Mouse (Mus musculus) heart, embryonic 16.5 days (tissue): ENCODE data around the gene Cpvl. TPM values are rescaled to one million over a fixed set of nuclear protein-coding genes. Genes with fewer than 3 reads are reported as not detected.

ENCODE experiments used
- ATAC-seq: fragments of 200-750 bp; cut with Nextera tagmentation; replicated peaks from 2 replicates; pipeline ENCODE4 v1.8.0; 2017; ENCODE audit warnings: moderate number of reproducible peaks; ENCODE audit not compliant: insufficient read depth, low FRiP score; ENCODE audit errors: extremely low read depth
- H3K27ac ChIP-seq: fragments of 300-500 bp; sonication (generic); 2 replicates; pipeline ENCODE4 v1.5.1; 2014; ENCODE audit warnings: mild to moderate bottlenecking, low read length, control low read depth, moderate library complexity
- H3K27me3 ChIP-seq: fragments of 300-500 bp; sonication (generic); 2 replicates; pipeline ENCODE4 v1.6.1; 2014; ENCODE audit warnings: low read length, mixed read lengths; ENCODE audit not compliant: control insufficient read depth, insufficient read depth
- H3K36me3 ChIP-seq: fragments of 300-500 bp; sonication (generic); 2 replicates; pipeline ENCODE4 v1.6.1; 2014; ENCODE audit not compliant: control insufficient read depth, insufficient read depth
- H3K4me1 ChIP-seq: fragments of 300-500 bp; sonication (generic); 2 replicates; pipeline ENCODE4 v1.6.1; 2014; ENCODE audit warnings: low read length, mixed read lengths; ENCODE audit not compliant: control insufficient read depth, insufficient read depth
- H3K4me2 ChIP-seq: fragments of 300-500 bp; sonication (generic); 2 replicates; pipeline ENCODE4 v1.6.1; 2014; ENCODE audit warnings: low read depth, mild to moderate bottlenecking, control low read depth, low read length
- H3K4me3 ChIP-seq: fragments of 300-500 bp; sonication (generic); 2 replicates; pipeline ENCODE4 v1.5.1; 2014; ENCODE audit warnings: mild to moderate bottlenecking, control low read depth, low read length
- H3K9ac ChIP-seq: fragments of 300-500 bp; sonication (generic); 2 replicates; pipeline ENCODE4 v1.6.1; 2014; ENCODE audit warnings: low read length, control low read depth
- H3K9me3 ChIP-seq: fragments of 300-500 bp; sonication (generic); replicated peaks from 2 replicates; pipeline ENCODE4 v1.6.1; 2016; ENCODE audit warnings: low read length; ENCODE audit not compliant: control insufficient read depth
- WGBS: fragments of 180-500 bp; shearing (Covaris S2); extraction: QIAGEN DNeasy Blood & Tissue Kit; methylation state at CpG from one replicate; pipeline ENCODE4 v1.1.7; 2014; 5-methylcytosine and 5-hydroxymethylcytosine counted together
- polyA plus RNA-seq: library from polyadenylated mRNA; unstranded; fragments of >200 nt; fragmentation: Nextera tagmentation; extraction: Ambion mirVana; gene quantifications from 2 replicates; pipeline ENCODE4 v1.2.1, GENCODE M21; 2015

Gene Cpvl
- polyA plus RNA-seq, 1 experiment from 2014 or later = not detected

GRCm38 (mm10) chr6:53931605-53932004 lies 46.9 kb downstream of the Cpvl start:
- no peaks in the 10 kb centered on the region for H3K36me3 ChIP-seq
- H3K4me2 ChIP-seq = no peak overlapping the region
- no peak for ATAC-seq
- H3K4me3 ChIP-seq = no peak overlapping the region
- H3K4me1 ChIP-seq = no peaks in the 10 kb centered on the region
- no peak overlapping the region for H3K9ac ChIP-seq
- no peak overlapping the region for H3K27ac ChIP-seq
- 84% methylated on average over 8 of the region's 8 CpGs for WGBS
- no peaks in the 10 kb centered on the region for H3K9me3 ChIP-seq
- H3K27me3 ChIP-seq = no peaks in the 10 kb centered on the region

- H3K4me2 ChIP-seq = no peak overlapping the region
- ATAC-seq = no peak
- no peaks in the 10 kb centered on the region for H3K4me1 ChIP-seq
- WGBS = 54% methylated on average over 4 of the region's 4 CpGs
- no peaks in the 10 kb centered on the region for H3K27me3 ChIP-seq
- no peaks in the 10 kb centered on the region for H3K36me3 ChIP-seq
- H3K27ac ChIP-seq = no peak overlapping the region
- H3K9ac ChIP-seq = no peak overlapping the region
- H3K4me3 ChIP-seq = no peak overlapping the region
- no peaks in the 10 kb centered on the region for H3K9me3 ChIP-seq
Measured at GRCm38 (mm10) chr6:53929858-53930257, 48.6 kb downstream of the Cpvl start.

- Histone ChIP-seq H3K27ac (no peak overlapping the region), H3K4me3 (no peak overlapping the region), H3K4me2 (no peak overlapping the region), H3K27me3 (no peaks in the 10 kb centered on the region), H3K9me3 (no peaks in the 10 kb centered on the region), H3K9ac (no peak overlapping the region), H3K36me3 (no peaks in the 10 kb centered on the region), H3K4me1 (no peaks in the 10 kb centered on the region)
- WGBS = 83% methylated on average over 2 of the region's 2 CpGs
- no peak for ATAC-seq
Measured at GRCm38 (mm10) chr6:53926197-53926596, 52.3 kb downstream of the Cpvl start.

GRCm38 (mm10) chr6:53925192-53925591 lies 53.3 kb downstream of the Cpvl start:
- H3K4me3 ChIP-seq = no peak overlapping the region
- no peaks in the 10 kb centered on the region for H3K4me1 ChIP-seq
- 68% methylated on average over 8 of the region's 8 CpGs for WGBS

DNA sequence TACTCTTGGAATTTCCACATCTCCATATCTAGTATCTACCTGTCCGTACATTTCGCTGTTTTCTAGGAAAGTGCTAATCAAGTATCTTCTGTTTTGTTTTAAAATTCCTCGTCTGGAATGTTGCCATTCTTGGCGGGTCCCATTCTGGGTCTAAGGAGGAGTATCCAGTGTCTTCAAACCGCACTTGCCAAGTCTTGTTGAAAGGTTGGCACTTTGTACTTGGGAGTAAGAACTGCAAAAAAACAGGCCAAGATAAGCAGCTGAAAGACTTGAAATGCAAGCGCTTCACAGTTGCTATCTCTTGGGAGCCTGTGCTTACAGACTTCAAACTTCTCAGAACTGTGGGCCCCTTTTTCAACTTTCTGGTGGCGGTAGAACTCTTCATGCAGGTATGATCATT lies 58.4 kb downstream of the Cpvl start:
- H3K4me1 ChIP-seq = no peaks in the 10 kb centered on the region
- H3K27me3 ChIP-seq = no peaks in the 10 kb centered on the region
- H3K36me3 ChIP-seq = no peaks in the 10 kb centered on the region
- no peak overlapping the region for H3K27ac ChIP-seq
- 67% methylated on average over 7 of the region's 7 CpGs for WGBS
- H3K4me2 ChIP-seq = no peak overlapping the region
- no peak overlapping the region for H3K9ac ChIP-seq
- H3K4me3 ChIP-seq = no peak overlapping the region
- no peak for ATAC-seq
- no peaks in the 10 kb centered on the region for H3K9me3 ChIP-seq

More at GRCm38 (mm10) chr6:53925192-53925591, 53.3 kb downstream of the Cpvl start:
- Histone ChIP-seq H3K27ac (no peak overlapping the region), H3K9ac (no peak overlapping the region), H3K9me3 (no peaks in the 10 kb centered on the region), H3K27me3 (no peaks in the 10 kb centered on the region), H3K4me2 (no peak overlapping the region), H3K36me3 (no peaks in the 10 kb centered on the region)
- no peak for ATAC-seq

GRCm38 (mm10) chr6:53917026-53917558 lies 61.4 kb downstream of the Cpvl start:
- H3K27ac ChIP-seq = no peak overlapping the region
- no peaks in the 10 kb centered on the region for H3K27me3 ChIP-seq
- no peaks in the 10 kb centered on the region for H3K4me1 ChIP-seq
- H3K4me2 ChIP-seq = no peak overlapping the region
- no peak overlapping the region for H3K4me3 ChIP-seq
- no peak overlapping the region for H3K9ac ChIP-seq
- no peaks in the 10 kb centered on the region for H3K36me3 ChIP-seq
- ATAC-seq = no peak
- no peaks in the 10 kb centered on the region for H3K9me3 ChIP-seq
- 86% methylated on average over 6 of the region's 6 CpGs for WGBS

DNA sequence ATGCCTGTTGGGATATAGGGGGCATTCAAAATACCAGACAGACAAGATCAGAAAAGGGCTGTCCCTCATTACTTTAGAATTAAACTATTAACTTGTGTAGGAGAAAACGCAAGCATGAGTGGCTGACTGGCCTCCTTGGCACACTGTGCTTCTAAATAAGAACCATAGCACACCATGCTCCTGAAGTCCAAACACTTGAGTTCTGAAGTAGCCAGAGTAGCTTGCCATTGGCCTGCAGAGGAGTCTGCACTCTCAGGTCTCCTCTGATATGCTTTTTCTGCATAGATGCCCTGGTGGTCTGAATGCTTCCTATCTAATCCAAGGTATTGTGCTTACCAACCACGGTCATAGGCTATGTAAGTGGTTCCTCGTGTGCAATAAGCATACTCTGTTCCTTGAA lies 63.1 kb downstream of the Cpvl start:
- no peaks in the 10 kb centered on the region for H3K9me3 ChIP-seq
- H3K4me2 ChIP-seq = no peak overlapping the region
- 82% methylated on average over 3 of the region's 3 CpGs for WGBS
- no peak overlapping the region for H3K4me3 ChIP-seq
- no peak overlapping the region for H3K9ac ChIP-seq
- H3K27me3 ChIP-seq = no peaks in the 10 kb centered on the region
- H3K36me3 ChIP-seq = no peaks in the 10 kb centered on the region
- H3K27ac ChIP-seq = no peak overlapping the region
- H3K4me1 ChIP-seq = no peaks in the 10 kb centered on the region
- no peak for ATAC-seq

DNA sequence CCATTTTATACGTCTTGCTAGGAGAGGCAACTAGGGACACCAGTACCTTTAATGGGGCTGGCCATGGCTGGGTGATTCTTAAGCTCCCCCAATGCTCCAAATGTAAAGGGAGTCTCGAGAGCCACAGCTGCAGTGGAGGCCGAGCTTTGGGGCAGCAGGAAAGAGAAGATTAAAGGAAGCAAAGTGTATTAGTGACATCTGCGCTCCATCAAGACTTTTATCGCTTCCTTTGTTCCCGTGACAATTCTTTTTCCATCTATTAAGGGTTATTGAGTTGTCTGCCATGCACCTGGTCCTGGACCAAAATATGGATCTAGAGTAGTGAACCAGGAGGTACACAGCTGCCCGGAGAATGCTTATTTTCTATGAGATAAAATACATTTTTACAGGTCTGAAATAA lies 65.3 kb downstream of the Cpvl start:
- 65% methylated on average over 7 of the region's 7 CpGs for WGBS
- H3K4me2 ChIP-seq = no peak overlapping the region
- no peak overlapping the region for H3K27ac ChIP-seq
- H3K9ac ChIP-seq = no peak overlapping the region
- no peak overlapping the region for H3K4me3 ChIP-seq
- H3K36me3 ChIP-seq = no peaks in the 10 kb centered on the region
- H3K4me1 ChIP-seq = peaks cover 5% of the 10 kb centered on the region; the same call in 1 of the 2 replicates
- no peak for ATAC-seq
- no peaks in the 10 kb centered on the region for H3K9me3 ChIP-seq
- H3K27me3 ChIP-seq = no peaks in the 10 kb centered on the region

DNA sequence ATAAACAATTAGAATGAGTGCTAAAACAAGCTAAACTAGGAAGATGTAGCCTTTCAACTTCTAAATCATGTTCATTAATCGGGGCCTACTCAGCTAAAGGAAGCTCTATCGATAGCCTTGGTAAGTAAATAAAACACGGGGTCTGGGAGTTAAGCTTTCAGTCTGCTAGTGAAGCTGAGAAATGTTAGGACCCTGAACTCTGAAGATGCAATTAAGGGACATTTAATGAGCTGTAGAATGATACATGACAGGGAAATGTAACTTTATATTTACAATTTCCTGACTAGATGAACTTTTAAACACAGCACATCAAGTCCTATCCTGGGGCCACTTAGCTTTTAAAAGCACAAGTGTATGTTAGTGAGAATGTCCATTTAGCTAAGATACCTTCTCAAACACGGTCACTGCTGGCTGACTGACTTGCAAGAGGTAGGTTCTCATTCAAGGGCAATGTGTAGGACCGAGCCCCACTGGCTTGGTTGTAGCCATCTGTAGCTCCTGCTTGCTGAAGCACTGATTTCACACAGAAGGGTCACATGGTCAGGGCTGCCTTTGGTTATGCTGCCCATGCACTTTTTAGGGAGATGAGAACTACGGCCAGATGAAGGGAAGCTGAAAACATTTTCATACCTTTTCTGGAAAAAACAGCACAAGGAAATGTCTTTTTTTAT lies 66.2 kb downstream of the Cpvl start:
- Histone ChIP-seq H3K4me3 (no peak overlapping the region), H3K4me1 (peaks cover 5% of the 10 kb centered on the region; the same call in 1 of the 2 replicates), H3K4me2 (no peak overlapping the region), H3K9me3 (no peaks in the 10 kb centered on the region), H3K27ac (no peak overlapping the region), H3K27me3 (no peaks in the 10 kb centered on the region), H3K36me3 (no peaks in the 10 kb centered on the region), H3K9ac (no peak overlapping the region)
- WGBS = 58% methylated on average over 6 of the region's 6 CpGs
- no peak for ATAC-seq
